Mouse (Mus musculus) forebrain, embryonic 11.5 days (tissue): Measurements from ENCODE around the gene Coasy. TPM values are rescaled to one million over a fixed set of nuclear protein-coding genes. Genes with fewer than 3 reads are reported as not detected.
"Not testable (repeated sequence)": the region's sequence is repeated elsewhere in the genome, so short reads cannot be mapped to it uniquely, and the experiment has no call there.

ENCODE experiments used
- ATAC-seq: fragments of 200-750 bp; cut with Nextera tagmentation; replicated peaks from 2 replicates; pipeline ENCODE4 v1.8.0; 2017; ENCODE audit warnings: moderate TSS enrichment; ENCODE audit not compliant: low FRiP score
- DNase-seq: peaks from one replicate; pipeline ENCODE4 v3.0.0-alpha.2; 2017; ENCODE audit warnings: low spot score
- H3K27ac ChIP-seq: fragments of 300-500 bp; sonication (generic); 2 replicates; pipeline ENCODE4 v1.5.1; 2014; ENCODE audit warnings: low read depth, low read length
- H3K27me3 ChIP-seq: fragments of 300-500 bp; sonication (generic); 2 replicates; pipeline ENCODE4 v1.6.1; 2014; ENCODE audit warnings: mild to moderate bottlenecking, low read length, mixed read lengths; ENCODE audit not compliant: control insufficient read depth, insufficient read depth
- H3K36me3 ChIP-seq: fragments of 300-500 bp; sonication (generic); 2 replicates; pipeline ENCODE4 v1.6.1; 2014; ENCODE audit warnings: mild to moderate bottlenecking, low read length, moderate library complexity, mixed read lengths; ENCODE audit not compliant: control insufficient read depth, insufficient read depth
- H3K4me1 ChIP-seq: fragments of 300-500 bp; sonication (generic); replicated peaks from 2 replicates; pipeline ENCODE4 v1.6.1; 2014; ENCODE audit warnings: low read length, mixed read lengths; ENCODE audit not compliant: control insufficient read depth, insufficient read depth
- H3K4me2 ChIP-seq: fragments of 300-500 bp; sonication (generic); 2 replicates; pipeline ENCODE4 v1.6.1; 2014; ENCODE audit warnings: low read depth, mild to moderate bottlenecking, low read length, moderate library complexity, mixed read lengths; ENCODE audit not compliant: severe bottlenecking
- H3K4me3 ChIP-seq: fragments of 300-500 bp; sonication (generic); 2 replicates; pipeline ENCODE4 v1.5.1; 2014; ENCODE audit warnings: low read depth, low read length
- H3K9ac ChIP-seq: fragments of 300-500 bp; sonication (generic); 2 replicates; pipeline ENCODE4 v1.6.1; 2014; ENCODE audit warnings: low read length
- H3K9me3 ChIP-seq: fragments of 300-500 bp; sonication (generic); 2 replicates; pipeline ENCODE4 v1.6.1; 2016; ENCODE audit warnings: low read length, mixed read lengths; ENCODE audit not compliant: control insufficient read depth
- WGBS: fragments of 180-500 bp; shearing (Covaris S2); extraction: QIAGEN DNeasy Blood & Tissue Kit; methylation state at CpG from one replicate; pipeline ENCODE4 v1.1.7; 2014; 5-methylcytosine and 5-hydroxymethylcytosine counted together
- polyA plus RNA-seq: library from polyadenylated mRNA; unstranded; fragments of >200 nt; fragmentation: Nextera tagmentation; extraction: Ambion mirVana; gene quantifications from 2 replicates; pipeline ENCODE4 v1.2.1, GENCODE M21; 2014

The Coasy gene
- polyA plus RNA-seq, 1 experiment from 2014 or later = 51.5 TPM

GRCm38 (mm10) chr11:101115564-101115963, 33.2 kb downstream of the Coasy start:
- Histone ChIP-seq H3K9ac (no peak overlapping the region), H3K4me3 (no peak overlapping the region), H3K4me2 (no peak overlapping the region), H3K36me3 (no peaks in the 10 kb centered on the region), H3K27me3 (no peaks in the 10 kb centered on the region), H3K9me3 (no peaks in the 10 kb centered on the region), H3K27ac (peak overlapping the region; percentile 33; the same call in 1 of the 2 replicates), H3K4me1 (peaks cover 12% of the 10 kb centered on the region; the same call in 1 of the 2 replicates)
- DNase-seq (no peak), ATAC-seq (no peak)
- WGBS = 49% methylated on average over 2 of the region's 2 CpGs

- Histone ChIP-seq H3K4me2 (peak overlapping the region; percentile 95), H3K27me3 (no peaks in the 10 kb centered on the region), H3K9ac (no peak overlapping the region; the same call in 1 of the 2 replicates), H3K9me3 (no peaks in the 10 kb centered on the region), H3K4me1 (peaks cover 15% of the 10 kb centered on the region; the same call in 1 of the 2 replicates), H3K4me3 (peak overlapping the region; percentile 89; the same call in 1 of the 2 replicates), H3K36me3 (no peaks in the 10 kb centered on the region), H3K27ac (no peak overlapping the region)
- 53% methylated on average over 4 of the region's 4 CpGs for WGBS
- DNase-seq = no peak
- no peak for ATAC-seq
These were observed 35.7 kb downstream of the Coasy start for GRCm38 (mm10) chr11:101118105-101118504.

- under 1% methylated on average over 37 of the region's 39 CpGs for WGBS
- H3K27ac ChIP-seq = peak overlapping the region; percentile 77
- H3K36me3 ChIP-seq = peaks cover 3% of the 10 kb centered on the region
- DNase-seq (no peak), ATAC-seq (peak; percentile 79; the same call in 1 of the 2 replicates)
- H3K4me3 ChIP-seq = peak overlapping the region; percentile 89
- H3K4me2 ChIP-seq = peak overlapping the region; percentile 95
- no peaks in the 10 kb centered on the region for H3K27me3 ChIP-seq
- H3K9ac ChIP-seq = peak overlapping the region; percentile 91
- no peaks in the 10 kb centered on the region for H3K9me3 ChIP-seq
- H3K4me1 ChIP-seq = peaks cover 15% of the 10 kb centered on the region; the same call in 1 of the 2 replicates
These were observed 36.9 kb downstream of the Coasy start for GRCm38 (mm10) chr11:101119131-101119760.

- Histone ChIP-seq H3K27ac (peak within 1 kb of the TSS; percentile 80), H3K27me3 (no peaks in the 10 kb centered on the region), H3K4me2 (peak within 1 kb of the TSS; percentile 95), H3K4me1 (peaks cover 15% of the 10 kb centered on the region; the same call in 1 of the 2 replicates), H3K9ac (peak within 1 kb of the TSS; percentile 91), H3K36me3 (peaks cover 3% of the 10 kb centered on the region), H3K9me3 (no peaks in the 10 kb centered on the region), H3K4me3 (peak within 1 kb of the TSS; percentile 89)
- under 1% methylated on average over 61 of the region's 61 CpGs for WGBS
- DNase-seq = peak; percentile 100
- ATAC-seq = peak; percentile 93
These were observed 37.6 kb downstream of the Coasy start, which contains the start of the genes Retreg3 and Tubg1 for GRCm38 (mm10) chr11:101119761-101120544. TSS of gene Retreg3 (minus strand) at chr11:101119893. TSS of gene Tubg1 (plus strand) at chr11:101119938.

- no peaks in the 10 kb centered on the region for H3K27me3 ChIP-seq
- no peaks in the 10 kb centered on the region for H3K9me3 ChIP-seq
- WGBS = 26% methylated on average over 19 of the region's 19 CpGs
- ATAC-seq = no peak
- peak overlapping the region; percentile 89 for H3K4me3 ChIP-seq
- H3K9ac ChIP-seq = peak overlapping the region; percentile 82
- DNase-seq = peak; percentile 57
- H3K36me3 ChIP-seq = peaks cover 3% of the 10 kb centered on the region
- H3K27ac ChIP-seq = peak overlapping the region; percentile 80; the same call in 1 of the 2 replicates
- peak overlapping the region; percentile 92 for H3K4me2 ChIP-seq
- H3K4me1 ChIP-seq = peaks cover 14% of the 10 kb centered on the region; the same call in 1 of the 2 replicates
These were observed 38.3 kb downstream of the Coasy start for GRCm38 (mm10) chr11:101120545-101121188.

GRCm38 (mm10) chr11:101124494-101124893, 42.1 kb downstream of the Coasy start:
- not testable (repeated sequence) for H3K4me2 ChIP-seq, H3K4me1 ChIP-seq, H3K27ac ChIP-seq, H3K9me3 ChIP-seq, H3K27me3 ChIP-seq, DNase-seq, H3K4me3 ChIP-seq, H3K9ac ChIP-seq, ATAC-seq
- 95% methylated on average over 8 of the region's 8 CpGs for WGBS
- H3K36me3 ChIP-seq = peaks cover 15% of the 10 kb centered on the region

- peaks cover 15% of the 10 kb centered on the region for H3K36me3 ChIP-seq
- not testable (repeated sequence) for H3K27ac ChIP-seq, H3K4me1 ChIP-seq, H3K4me2 ChIP-seq, H3K9me3 ChIP-seq, H3K27me3 ChIP-seq, ATAC-seq, H3K4me3 ChIP-seq, H3K9ac ChIP-seq, DNase-seq
- 94% methylated on average over 6 of the region's 9 CpGs for WGBS
These were observed 42.6 kb downstream of the Coasy start for GRCm38 (mm10) chr11:101125008-101125407.

GRCm38 (mm10) chr11:101127075-101127474, 44.7 kb downstream of the Coasy start:
- DNase-seq = no peak
- H3K4me2 ChIP-seq = no peak overlapping the region
- 75% methylated on average over 1 of the region's 1 CpGs for WGBS

More at GRCm38 (mm10) chr11:101127075-101127474, 44.7 kb downstream of the Coasy start:
- no peak overlapping the region for H3K4me3 ChIP-seq
- no peaks in the 10 kb centered on the region for H3K4me1 ChIP-seq
- H3K36me3 ChIP-seq = peaks cover 15% of the 10 kb centered on the region
- peaks cover 2% of the 10 kb centered on the region; the same call in 1 of the 2 replicates for H3K9me3 ChIP-seq
- no peak for ATAC-seq
- no peaks in the 10 kb centered on the region for H3K27me3 ChIP-seq
- no peak overlapping the region for H3K9ac ChIP-seq
- no peak overlapping the region for H3K27ac ChIP-seq
